Mouse (Mus musculus) erythroblast, embryonic 14.5 days (primary cell): ENCODE data around the gene Nkx2-1.

Experiments used
- GATA1 ChIP-seq: IDR thresholded peaks from 2 replicates; pipeline ENCODE4 v1.6.1; 2012; ENCODE audit warnings: low read length, inconsistent platforms, mixed read lengths
- TAL1 ChIP-seq: IDR thresholded peaks from 3 replicates; pipeline ENCODE4 v1.6.1; 2012; ENCODE audit warnings: low read length, inconsistent platforms, mixed read lengths

- no peak for TF ChIP-seq GATA1
- no peak for TF ChIP-seq TAL1
These were observed 7.6 kb downstream of the Nkx2-1 start for GRCm38 (mm10) chr12:56528881-56529681.
